Mouse (Mus musculus) CH12.LX (cell line): ENCODE results near the gene Agap1.

ENCODE experiments used
- CTCF ChIP-seq, 2 experiments: IDR thresholded peaks in 1 of 2; conservative IDR thresholded peaks in 1 of 2; 2 replicates each; pipeline ENCODE4 v1.5.1; 2011 to 2012; ENCODE audit warnings: low read depth in 2 of 2, low read length in 2 of 2, improper control_type of control experiment in 1 of 2, inconsistent platforms in 1 of 2, mild to moderate bottlenecking in 1 of 2, moderate library complexity in 1 of 2
- EP300 ChIP-seq: IDR thresholded peaks from 2 replicates; pipeline ENCODE4 v1.6.1; 2011; ENCODE audit warnings: low read length, improper control_type of control experiment

DNA sequence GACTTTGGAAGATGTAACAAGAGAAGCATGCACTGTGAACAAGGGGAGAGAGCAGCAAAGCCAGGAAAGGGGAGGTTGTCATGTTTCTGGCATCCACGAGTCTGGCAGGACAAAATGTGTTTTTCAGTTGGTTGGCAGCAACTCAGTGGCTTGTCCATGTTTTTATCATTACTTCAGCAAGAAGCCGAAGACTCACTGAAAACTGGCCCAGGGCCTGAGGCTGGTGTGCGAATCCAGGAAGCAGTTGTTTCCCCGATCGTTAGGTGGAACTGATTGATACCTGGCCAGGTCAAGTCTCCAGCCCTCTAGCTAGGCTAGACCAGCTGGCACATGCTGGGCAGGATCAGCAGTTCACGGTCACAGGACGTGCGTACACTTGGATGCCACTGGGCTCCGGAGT lies 162.7 kb downstream of the Agap1 start:
- TF ChIP-seq EP300 (no peak), CTCF (conservative IDR thresholded peaks at IDR 0.05 in 1 of 2, IDR thresholded peaks at IDR 0.05 in 1 of 2; ENCODE audit: low read depth in 2 of 2, low read length in 2 of 2) (no peak)
